Mouse (Mus musculus) adrenal gland, postnatal 4 days (tissue): Measurements from ENCODE around the gene Gpc5. TPM values are rescaled to one million over a fixed set of nuclear protein-coding genes. Genes with fewer than 3 reads are reported as not detected.

Experiments
- DNase-seq, 2 experiments: peaks; one replicate each; pipeline ENCODE4 v3.0.0; 2021 to 2022; ENCODE audit warnings: low spot score in 2 of 2, mixed read lengths in 2 of 2
- total RNA-seq, 2 experiments: library from RNA; stranded (reverse); gene quantifications; 2 replicates each; pipeline ENCODE4 v1.2.3; 2021

Gene Gpc5
- total RNA-seq, 2 experiments from 2014 or later, result 0.37 to 2.8 TPM

- no peak for DNase-seq
These were observed 250.6 kb downstream of the Gpc5 start for GRCm38 (mm10) chr14:115342597-115342996.

GRCm38 (mm10) chr14:115349448-115349847, 257.4 kb downstream of the Gpc5 start:
- no peak for DNase-seq

GRCm38 (mm10) chr14:115365320-115365935, 273.4 kb downstream of the Gpc5 start:
- no peak for DNase-seq

GRCm38 (mm10) chr14:115369611-115370167, 277.7 kb downstream of the Gpc5 start:
- no peak for DNase-seq

- DNase-seq, result no peak
These were observed 279.1 kb downstream of the Gpc5 start for GRCm38 (mm10) chr14:115371131-115371530.

- DNase-seq, result no peak
These were observed 299.8 kb downstream of the Gpc5 start for GRCm38 (mm10) chr14:115391831-115392230.

- no peak for DNase-seq
These were observed 301.0 kb downstream of the Gpc5 start for GRCm38 (mm10) chr14:115392894-115393524.

- DNase-seq, result no peak
These were observed 314.6 kb downstream of the Gpc5 start for GRCm38 (mm10) chr14:115406596-115406995.

- no peak for DNase-seq
These were observed 315.4 kb downstream of the Gpc5 start for GRCm38 (mm10) chr14:115407309-115407930.

GRCm38 (mm10) chr14:115410881-115411280, 318.9 kb downstream of the Gpc5 start:
- no peak for DNase-seq

- no peak for DNase-seq
These were observed 319.6 kb downstream of the Gpc5 start for GRCm38 (mm10) chr14:115411513-115412174.

GRCm38 (mm10) chr14:115412821-115413220, 320.8 kb downstream of the Gpc5 start:
- no peak for DNase-seq

- DNase-seq, result no peak
These were observed 321.4 kb downstream of the Gpc5 start for GRCm38 (mm10) chr14:115413429-115413828.

- DNase-seq, result no peak
These were observed 322.5 kb downstream of the Gpc5 start for GRCm38 (mm10) chr14:115414545-115414944.

GRCm38 (mm10) chr14:115431967-115432366, 340.0 kb downstream of the Gpc5 start:
- DNase-seq, result no peak

GRCm38 (mm10) chr14:115432368-115432767, 340.4 kb downstream of the Gpc5 start:
- no peak for DNase-seq

- DNase-seq, result no peak
These were observed 344.6 kb downstream of the Gpc5 start for GRCm38 (mm10) chr14:115436617-115437016.

- DNase-seq, result no peak
These were observed 353.1 kb downstream of the Gpc5 start for GRCm38 (mm10) chr14:115444789-115445770.

- DNase-seq, result no peak
These were observed 358.9 kb downstream of the Gpc5 start for GRCm38 (mm10) chr14:115450938-115451337.

GRCm38 (mm10) chr14:115467960-115468359, 375.9 kb downstream of the Gpc5 start:
- no peak for DNase-seq
